Mouse (Mus musculus) left cerebral cortex, postnatal 36 days (tissue): ENCODE results near the gene Ldah. TPM values are rescaled to one million over a fixed set of nuclear protein-coding genes. Genes with fewer than 3 reads are reported as not detected.
A peak's percentile ranks its signal among the peaks of the same experiment; 100 is the strongest.

ENCODE experiments used
- DNase-seq, 2 experiments: peaks; one replicate each; pipeline ENCODE4 v3.0.0; 2021 to 2022; ENCODE audit warnings: low spot score in 2 of 2, mixed read lengths in 1 of 2
- intact Hi-C: fragments of 180-260 bp; cut with DNase I; formaldehyde crosslinking; loops from one replicate; pipeline ENCODE4 v1.15.1; 2025
- total RNA-seq, 2 experiments: library from RNA; stranded (reverse); gene quantifications; 2 replicates each; pipeline ENCODE4 v1.2.3; 2021

Ldah gene
- total RNA-seq, 2 experiments from 2014 or later, result 35.6 to 40.0 TPM

DNA sequence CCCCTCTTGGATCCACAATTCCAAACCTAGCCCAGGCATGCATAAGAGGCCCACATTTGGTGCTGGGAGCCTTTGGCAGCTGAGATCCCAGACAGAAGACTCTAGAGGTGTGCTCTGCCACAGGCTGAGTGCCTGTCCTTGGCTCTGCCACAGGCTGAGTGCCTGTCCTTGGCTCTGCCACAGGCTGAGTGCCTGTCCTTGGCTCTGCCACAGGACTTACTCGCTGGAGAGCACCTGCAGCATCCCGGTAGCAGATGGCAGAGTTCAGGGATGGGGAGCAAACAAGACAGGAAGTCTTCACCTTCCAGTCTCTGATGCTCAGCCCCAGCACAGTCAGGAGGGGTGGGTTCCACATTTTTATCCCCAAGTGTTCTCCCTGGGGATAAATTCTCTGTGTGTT is 97.4 kb downstream of the Ldah start:
- intact Hi-C loops, result loop anchor here (2.0 kb wide), 1 partner anchor 314 kb away; no protein-coding TSS in a partner anchor
- DNase-seq, result no peak

DNA sequence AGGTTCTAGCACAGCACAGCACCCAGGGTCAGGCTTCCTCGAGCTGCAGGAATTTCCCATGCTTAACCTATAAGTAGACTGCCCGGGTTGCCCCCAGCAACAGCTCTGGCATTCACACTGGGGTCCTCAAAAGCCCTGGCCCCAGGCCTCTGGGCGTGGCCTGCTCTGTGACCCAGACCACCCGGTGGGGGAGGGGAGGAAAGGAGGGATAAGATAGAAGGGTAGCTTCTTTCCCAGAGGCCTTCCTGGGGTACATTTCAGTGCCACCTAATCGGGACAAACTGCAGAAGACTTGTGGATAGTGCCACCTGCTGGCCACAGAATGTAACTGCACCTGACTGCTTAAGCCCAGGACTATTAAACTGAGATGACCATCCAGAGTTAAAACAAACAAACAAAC is 98.5 kb downstream of the Ldah start:
- peak in 1 of 2 experiments; percentile 52 for DNase-seq
- intact Hi-C loops, result loop anchor here (1.0 kb wide), 1 partner anchor 247 kb away; no protein-coding TSS in a partner anchor

DNA sequence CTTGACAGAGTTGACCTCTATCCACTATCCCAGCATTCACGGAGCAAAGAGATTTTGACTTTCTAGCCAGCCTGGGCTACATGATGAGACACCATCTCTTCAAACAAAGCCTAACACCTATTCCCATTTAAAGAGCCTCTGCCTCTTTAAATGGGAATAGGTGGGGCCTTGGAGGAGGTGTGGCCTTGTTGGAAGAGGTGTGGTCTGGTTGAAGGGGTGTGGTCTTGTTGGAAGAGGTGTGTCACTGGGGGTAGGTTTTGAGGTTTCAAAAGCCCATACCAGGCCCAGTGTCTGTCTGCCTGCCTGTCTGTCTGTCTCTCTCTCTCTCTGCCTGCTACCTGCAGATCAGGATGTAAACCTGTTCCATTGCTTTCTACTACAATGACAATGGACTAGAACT is 99.0 kb downstream of the Ldah start:
- DNase-seq, result no peak
- intact Hi-C loops, result loop anchor here (1.0 kb wide), 1 partner anchor 248 kb away; no protein-coding TSS in a partner anchor

DNA sequence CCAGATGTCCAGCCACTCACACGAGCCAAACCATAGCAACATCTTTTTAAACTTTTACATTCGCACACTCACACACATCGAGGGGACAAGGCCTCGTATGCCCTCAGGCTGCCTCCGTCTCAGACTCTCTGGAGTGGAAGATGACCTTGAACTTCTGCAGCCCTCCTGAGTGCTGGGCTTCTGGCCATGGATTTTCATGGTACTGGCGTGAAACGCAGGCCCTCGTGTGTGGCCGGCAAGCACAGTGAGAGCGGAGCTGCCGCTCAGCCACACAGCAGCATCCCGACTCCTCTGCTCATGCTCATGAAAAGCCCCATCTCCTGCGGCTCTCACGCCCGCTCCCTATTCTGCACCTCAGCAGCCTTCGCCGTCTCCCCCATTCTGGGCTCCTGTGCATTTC is 103.1 kb downstream of the Ldah start:
- DNase-seq, result no peak
- intact Hi-C loops, result no loop called here

DNA sequence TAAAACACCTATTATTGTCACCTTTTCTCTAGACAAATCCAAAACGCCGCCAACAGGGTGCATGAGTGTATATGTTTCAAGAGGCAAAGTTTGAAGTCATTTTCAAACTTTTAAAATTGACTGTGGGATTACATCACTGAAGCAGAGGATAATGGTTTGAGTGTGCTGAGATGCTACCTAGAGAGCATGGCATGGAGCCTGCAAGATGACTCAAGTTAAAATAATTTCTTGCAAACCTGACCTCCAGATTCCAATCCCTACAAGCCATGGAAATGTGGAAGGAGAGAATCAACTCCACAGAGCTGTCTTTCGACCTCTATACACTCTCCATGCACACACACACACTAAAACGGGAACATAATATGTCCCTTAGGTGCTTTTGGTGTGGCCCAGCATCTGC is 104.4 kb downstream of the Ldah start:
- no peak for DNase-seq
- intact Hi-C loops, result no loop called here

DNA sequence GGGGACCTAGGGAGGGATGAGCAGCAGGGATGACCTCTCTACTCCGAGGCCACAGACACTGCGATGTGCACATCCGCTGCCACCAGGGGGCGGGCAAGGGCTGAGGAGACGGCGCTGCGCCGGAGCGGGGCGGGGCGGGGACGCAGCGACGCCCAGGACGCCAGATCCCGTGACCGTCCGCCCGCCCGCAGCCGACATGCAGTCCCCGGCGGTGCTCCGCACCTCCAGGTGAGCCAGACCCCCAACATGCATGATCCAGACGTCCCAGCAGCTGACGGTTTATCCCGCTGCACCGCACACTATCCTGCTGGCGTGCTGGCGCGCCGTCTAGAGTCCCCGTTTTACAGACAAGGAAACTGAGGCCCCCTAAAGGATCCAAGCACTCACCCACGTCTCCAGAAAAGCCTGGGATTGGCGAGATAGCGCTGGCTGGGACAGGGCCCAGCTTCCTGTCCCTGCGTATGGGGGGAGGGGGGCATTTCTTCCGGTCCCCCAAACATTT is 105.4 kb downstream of the Ldah start, which contains the start of gene Hs1bp3:
TSS of gene Hs1bp3 (plus strand) at position 163 of the 502 bp plus-strand sequence.
- intact Hi-C loops, result no loop called here
- DNase-seq, result peak; percentile 85 to 87

DNA sequence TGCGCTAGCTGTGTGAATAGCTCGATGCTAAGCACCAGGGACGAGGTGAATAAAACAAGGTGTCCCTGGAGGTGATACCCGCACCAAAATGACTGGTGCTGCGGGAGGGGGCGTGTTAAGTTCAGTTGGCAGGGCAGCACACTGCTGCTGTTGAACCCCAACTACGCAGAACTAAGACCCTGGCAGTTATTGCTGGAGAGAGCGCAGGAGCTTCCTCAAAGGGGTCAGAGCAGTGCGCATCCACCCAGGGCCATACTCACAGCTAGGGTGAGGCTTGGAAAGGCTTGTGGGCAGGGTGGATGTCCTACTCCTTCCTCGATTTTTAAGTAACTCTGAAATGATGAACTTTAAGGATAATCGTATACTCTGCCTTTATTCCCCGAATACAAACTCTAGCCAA is 105.9 kb downstream of the Ldah start:
- intact Hi-C loops, result no loop called here
- DNase-seq, result no peak

DNA sequence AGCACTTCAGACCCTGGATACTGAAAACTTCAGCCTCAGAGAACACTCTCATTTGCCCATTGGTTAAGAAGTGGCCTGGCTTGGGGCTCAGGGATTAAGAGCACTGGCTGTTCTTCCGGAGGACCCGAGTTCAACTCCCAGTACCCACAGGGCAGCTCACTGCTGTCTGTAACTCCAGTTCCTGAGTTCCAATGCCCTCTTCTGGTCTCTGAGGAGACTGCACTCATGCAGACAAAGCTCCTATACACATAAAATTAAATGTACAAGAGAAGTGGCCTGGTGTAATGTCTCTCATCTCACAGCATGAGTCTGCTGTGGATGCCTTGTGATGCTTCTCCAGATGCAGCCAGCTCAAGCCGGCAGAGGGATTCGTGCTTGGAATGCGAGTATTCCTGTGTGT is 108.6 kb downstream of the Ldah start:
- intact Hi-C loops, result no loop called here
- DNase-seq, result no peak

DNA sequence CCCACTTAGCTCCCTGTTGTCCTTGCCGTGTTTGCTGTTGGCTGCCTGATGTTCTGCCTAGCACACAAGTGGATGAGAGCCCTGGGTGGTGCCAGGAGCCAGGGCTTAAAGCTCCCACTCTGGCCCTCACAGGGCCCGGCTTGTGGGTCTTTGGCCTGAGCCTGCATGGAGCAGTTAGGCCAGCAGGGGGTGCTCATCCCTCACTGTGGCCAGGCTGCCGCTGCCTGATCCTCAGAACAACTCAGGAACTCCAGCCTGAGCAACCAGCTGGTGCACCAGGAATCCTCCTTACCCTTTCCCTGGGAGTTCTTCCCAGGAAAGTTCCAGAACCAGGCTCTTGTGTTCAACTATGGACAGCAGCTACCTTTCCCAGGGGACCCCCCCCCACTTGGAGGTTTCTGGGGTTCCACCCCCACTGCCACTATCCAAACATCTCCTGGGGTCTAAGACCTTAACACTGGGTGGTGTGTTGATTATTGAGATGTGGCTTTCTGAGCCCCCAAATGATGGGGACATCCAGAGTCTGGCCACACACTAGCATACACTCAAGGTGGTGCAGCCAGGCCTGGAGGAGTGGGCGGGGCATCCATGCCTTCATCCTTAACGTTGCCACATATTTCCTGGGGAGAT is 112.3 kb downstream of the Ldah start:
- DNase-seq, result peak; percentile 80 to 84
- intact Hi-C loops, result no loop called here

DNA sequence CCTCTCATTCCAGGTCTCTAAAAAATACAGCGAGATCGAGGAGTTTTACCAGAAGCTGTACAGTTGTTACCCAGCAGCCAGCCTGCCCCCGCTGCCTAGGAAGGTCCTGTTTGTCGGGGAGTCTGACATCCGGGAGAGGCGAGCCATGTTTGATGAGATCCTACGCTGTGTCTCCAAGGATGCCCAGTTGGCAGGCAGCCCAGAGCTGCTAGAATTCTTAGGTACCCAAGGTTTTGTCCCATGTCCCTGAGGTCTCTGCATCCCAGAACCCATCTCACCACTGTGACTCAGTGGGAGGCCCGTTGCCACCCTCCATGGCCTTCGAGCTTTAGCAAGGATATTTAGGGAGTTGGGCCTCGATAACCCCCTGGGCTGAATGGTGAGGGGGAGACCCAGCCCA is 113.6 kb downstream of the Ldah start:
- intact Hi-C loops, result no loop called here
- DNase-seq, result no peak

DNA sequence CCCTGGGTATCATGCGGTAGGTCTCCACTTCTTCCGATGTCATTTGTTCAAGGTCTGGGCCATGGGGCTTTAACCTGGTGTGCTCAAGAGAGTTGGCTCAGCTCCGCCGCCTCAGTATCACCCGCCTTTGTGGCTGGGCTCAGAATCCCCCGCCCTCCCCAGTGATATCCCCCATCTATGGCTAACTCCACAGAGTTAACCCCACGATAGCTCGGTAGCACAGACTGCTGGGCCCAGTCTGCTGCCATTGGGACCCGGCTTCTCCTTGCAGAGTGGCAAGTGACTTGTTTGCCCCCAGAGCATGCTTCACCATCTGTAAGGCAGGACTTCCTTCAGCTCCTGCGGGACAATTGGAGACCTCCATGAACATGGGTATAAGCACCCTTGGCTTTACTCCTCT is 116.2 kb downstream of the Ldah start:
- no peak for DNase-seq

DNA sequence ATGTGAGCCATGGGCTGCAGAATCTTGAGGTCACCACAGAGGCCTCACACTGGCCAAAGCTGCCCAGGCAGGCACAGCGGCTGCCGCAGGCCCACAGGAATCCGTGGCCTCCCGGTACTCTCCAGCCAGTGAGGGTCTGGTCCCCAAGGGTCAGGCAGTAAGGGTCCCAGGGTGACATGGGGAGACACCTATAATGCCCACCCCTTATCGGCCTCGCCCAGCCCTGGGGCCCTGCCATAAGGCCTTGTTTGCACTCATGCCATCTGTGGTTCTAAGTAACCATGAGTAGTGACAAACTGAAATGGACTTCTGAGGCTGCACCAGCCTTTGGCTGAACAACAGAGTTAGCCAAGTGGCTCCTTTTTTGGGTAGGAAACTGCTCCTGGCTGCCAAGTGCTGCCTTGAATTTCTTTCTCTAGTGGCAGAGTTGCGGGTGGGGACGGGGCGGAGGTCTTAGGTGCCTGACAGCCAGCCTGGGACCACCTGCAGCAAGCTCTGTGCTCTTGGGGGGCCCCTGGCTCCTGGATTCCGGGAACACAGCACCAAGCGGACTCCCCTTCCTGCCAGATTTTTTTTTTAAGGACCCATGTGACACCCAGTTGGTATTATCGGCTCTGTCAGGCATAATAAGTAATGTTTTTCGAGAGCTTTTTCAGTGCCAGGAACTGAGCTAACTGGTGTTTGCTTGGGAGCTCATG is 117.5 kb downstream of the Ldah start:
- intact Hi-C loops, result loop anchor here (5.0 kb wide), 1 partner anchor 127 kb away; no protein-coding TSS in a partner anchor
- DNase-seq, result no peak

More for the DNA sequence above, 116.2 kb downstream of the Ldah start:
- intact Hi-C loops, result no loop called here

DNA sequence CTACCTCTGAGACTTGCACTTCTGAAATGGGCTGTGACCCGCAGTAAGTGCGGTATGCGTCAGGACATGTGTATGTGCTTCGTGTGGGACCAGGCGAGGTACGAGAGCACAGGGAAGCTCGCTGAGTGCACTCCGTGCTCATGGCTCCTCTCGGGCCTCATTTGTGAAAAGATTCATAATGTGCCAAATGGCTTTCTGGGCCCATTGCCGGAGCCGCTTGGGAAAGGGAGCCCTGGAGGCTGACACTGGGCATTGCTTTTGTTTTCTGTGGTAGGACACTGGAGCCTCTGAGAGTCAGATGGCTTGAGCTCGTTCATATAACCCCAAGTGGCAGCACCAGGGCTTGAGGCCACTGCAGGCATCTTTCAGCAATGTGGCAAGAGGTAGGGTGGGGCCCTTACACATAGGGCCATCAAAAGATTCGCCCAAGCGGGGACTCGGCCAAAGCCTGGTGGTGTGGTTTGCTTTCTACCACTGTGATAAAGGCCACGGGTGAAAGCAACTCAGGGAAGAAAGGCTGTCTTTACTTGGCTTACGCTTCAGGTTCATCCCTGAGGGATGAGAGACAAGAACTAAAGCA is 118.1 kb downstream of the Ldah start:
- intact Hi-C loops, result loop anchor here (5.0 kb wide), 1 partner anchor 126 kb away; no protein-coding TSS in a partner anchor
- peak in 1 of 2 experiments; percentile 51 for DNase-seq

DNA sequence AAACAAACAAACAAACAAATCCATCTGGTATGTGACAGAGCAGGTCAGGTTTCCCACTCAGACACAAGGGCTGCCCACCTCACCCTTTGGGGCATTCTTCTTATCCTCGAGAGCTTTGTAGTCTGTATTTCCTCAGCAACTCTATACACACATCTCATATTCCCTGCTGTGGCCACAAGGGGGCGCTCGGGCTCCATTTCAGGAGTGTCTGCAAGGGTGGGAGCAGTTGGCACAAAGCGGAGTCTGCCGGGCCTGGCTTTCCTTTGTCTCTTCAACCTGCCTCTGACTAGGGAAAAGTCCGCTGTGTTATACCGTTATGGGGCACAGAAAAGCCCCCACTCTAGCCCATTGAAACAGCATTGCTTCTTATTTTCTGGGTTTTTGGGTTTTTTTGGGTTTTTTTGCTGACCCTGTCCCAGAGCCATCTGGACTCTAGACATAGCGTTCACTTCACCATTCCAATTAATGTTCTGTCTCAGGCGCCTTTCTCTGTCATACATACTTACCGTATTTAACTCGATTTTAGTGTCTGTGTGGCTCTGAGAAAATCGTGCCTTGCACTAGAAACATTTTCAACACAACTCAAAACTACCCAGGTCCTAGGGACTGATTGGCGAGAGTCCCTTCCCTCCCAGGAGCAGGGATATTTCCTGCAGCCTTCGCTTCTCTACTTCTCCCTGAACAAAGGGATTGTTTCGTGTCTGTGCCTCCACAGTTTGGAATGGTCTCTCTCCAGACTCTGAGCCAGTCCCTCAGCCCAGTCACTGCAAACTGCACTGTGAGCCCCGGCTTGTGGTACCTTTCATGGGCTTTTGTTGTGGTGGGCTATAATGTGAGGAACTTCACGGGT is 119.1 kb downstream of the Ldah start:
- DNase-seq, result peak; percentile 93 to 95
- intact Hi-C loops, result loop anchor here (1.0 to 5.0 kb wide), 2 partner anchors 125 to 173 kb away; partner anchors contain the start of gene Rhob

DNA sequence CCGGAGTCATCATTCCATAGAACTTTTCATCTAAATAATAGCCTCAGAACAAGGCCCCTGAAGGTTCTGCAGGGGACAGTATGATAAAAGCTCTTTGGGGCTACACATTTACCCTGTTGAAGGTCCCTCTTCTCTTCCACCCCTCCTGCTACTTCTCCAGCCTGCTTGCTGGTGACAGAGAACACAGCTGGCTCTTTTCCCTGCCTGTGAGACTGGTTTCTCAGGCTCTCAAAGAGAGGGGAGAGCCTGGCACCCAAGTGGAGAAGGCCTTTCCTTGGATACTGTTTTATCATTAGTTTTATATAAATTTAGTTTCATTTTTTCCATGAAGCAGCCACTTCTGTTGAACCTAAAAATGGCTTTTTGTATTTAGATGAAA is 119.8 kb downstream of the Ldah start:
- no peak for DNase-seq
- intact Hi-C loops, result loop anchor here (1.0 to 5.0 kb wide), 2 partner anchors 125 to 173 kb away; partner anchors contain the start of gene Rhob

DNA sequence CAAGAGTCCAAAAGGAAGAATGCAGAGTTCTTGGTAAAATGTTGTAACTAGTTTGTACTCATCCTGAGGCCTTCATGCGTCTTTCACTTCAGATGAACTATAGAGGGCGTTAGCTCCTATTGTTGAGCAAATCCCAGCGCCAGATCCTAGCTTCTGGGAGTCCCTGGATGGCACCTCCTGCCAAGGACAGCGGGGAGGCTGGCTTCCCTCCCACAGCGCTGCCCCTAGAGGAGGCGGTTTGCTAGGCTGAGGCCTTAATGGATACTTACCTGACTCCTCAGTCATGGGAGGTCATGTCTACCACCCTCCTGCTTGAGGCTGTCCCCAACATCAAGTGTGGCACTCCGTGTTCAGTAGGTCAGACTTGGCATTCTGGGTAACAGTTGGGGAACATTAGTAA is 121.3 kb downstream of the Ldah start:
- intact Hi-C loops, result loop anchor here (5.0 kb wide), 1 partner anchor 123 kb away; no protein-coding TSS in a partner anchor
- DNase-seq, result no peak

DNA sequence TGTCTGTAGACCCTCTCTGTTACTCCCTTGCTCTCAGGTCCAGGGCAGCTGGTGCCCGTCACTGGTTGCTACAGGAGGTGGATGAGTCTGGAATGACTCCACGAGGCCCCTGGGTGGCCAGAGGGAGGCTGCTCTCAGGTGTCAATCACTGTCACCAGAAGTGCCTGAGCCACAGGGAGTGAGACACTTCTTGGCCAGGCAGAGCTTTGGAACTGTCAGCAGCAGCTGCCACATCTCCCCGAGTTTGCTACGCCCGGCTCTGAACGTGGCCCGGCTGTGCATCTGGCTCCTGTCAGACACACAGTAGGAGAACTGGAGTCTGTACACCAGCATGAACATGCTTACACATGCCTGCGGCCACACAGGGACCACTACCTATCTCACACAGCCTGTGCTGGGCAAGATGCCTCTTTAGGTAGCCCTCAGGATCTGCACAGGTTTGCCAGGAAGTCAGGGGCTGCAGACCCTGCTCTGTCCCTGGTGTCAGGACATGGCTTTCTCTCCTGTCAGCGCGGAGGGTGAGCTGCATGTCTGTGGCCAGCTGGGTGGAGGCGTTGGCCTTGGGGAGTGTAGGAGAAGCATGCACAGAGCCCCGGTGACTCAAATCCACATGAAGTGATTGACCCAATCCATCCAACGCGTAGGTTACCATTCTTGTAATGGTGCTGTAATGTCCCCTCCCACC is 123.7 kb downstream of the Ldah start:
- intact Hi-C loops, result no loop called here

DNA sequence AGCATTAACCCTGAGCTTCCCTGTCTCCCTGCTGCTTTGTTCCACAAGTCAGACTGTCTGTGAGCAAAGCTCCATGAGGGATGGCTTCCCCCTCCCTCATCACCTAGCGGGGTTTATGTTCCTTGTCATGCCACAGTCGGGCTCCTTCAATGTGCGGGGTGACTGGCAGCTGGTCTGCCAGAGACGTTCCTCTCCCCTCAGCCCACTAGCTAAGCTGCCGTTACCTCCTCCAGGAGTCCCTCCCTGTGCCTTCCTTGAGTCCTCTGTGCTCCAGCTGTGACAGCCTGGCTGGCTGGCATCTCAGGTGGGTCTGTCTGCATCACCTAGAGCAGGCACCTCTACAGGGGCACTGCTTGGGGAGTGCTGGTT is 124.3 kb downstream of the Ldah start:
- intact Hi-C loops, result no loop called here
- no peak for DNase-seq

More for the DNA sequence above, 123.7 kb downstream of the Ldah start:
- DNase-seq, result peak in 1 of 2 experiments; percentile 3

DNA sequence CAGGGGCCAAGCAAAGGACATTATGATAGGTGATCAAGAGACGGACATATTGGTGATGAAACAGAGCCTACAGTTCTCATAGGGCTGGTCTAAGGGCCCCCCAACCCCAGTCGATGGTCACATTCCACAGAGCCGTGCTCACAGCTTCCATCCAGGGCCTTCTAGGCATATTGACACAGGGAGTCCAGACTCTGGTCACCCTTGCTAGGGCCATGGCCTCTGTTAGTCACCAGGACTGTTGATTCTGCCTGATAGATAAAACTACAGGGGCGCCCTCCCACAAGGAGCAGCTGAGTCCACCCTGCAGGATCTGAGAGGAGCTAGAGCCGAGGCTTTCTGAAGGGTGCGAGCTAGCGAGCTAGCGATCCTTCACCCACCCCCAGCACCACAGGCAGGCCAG is 125.7 kb downstream of the Ldah start:
- intact Hi-C loops, result no loop called here
- no peak for DNase-seq
